Mouse (Mus musculus): ENCODE data around the gene Ttyh3.

DNA sequence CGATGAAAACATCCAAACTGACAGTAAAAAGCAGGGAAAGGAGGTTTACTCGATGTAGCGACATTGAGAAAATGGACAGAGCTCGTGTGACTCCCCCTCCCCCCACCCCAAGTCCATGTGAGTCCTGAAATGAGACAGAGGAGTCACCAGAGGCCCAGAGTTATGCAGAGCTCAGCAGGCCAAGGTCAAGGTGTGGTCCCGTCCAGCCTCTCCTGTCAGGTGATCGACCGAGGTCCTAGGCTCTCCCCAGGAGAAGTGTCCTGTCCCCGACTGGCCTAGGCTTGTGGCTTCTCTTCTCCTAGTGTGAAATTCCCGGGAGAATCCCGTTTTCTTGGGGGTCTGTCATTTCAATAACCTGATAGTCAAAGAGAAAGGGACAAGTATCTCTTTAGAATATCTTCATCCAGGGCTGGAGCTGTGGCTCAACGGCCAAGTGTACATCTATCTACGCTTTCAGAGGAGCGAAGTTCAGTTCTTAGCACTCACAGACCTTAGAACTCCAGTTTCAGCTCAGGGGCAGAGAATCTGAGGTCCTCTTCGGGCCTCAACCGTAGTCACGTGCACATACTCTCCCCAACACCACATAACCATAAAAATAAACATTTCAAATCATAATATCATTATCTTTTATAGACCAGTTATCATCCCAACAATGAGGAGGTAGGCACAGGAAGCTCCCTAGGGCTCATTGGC is 59.6 kb downstream of the Ttyh3 start:
- TF ChIP-seq CTCF (IDR thresholded peaks at IDR 0.05; ENCODE audit: control insufficient read depth, insufficient read depth, insufficient read length) (no peak), MYOD1 (IDR thresholded peaks at IDR 0.05; ENCODE audit: control insufficient read depth, insufficient read length, low read depth) (no peak), FOSL1 (IDR thresholded peaks at IDR 0.05; ENCODE audit: insufficient read depth, low read length, poor library complexity, severe bottlenecking) (no peak), CEBPB (IDR thresholded peaks at IDR 0.05; ENCODE audit: low read depth) (no peak), USF1 (IDR thresholded peaks at IDR 0.05; ENCODE audit: low read depth) (no peak), MAX (IDR thresholded peaks at IDR 0.05) (no peak), MYOG (IDR thresholded peaks at IDR 0.05; ENCODE audit: control insufficient read depth, extremely low read depth, insufficient read length) (no peak)
